Mouse (Mus musculus) stomach, postnatal 0 days (tissue): ENCODE measurements around the gene Inpp5e. TPM values are rescaled to one million over a fixed set of nuclear protein-coding genes. Genes with fewer than 3 reads are reported as not detected.

Source experiments
- ATAC-seq: fragments of 200-750 bp; cut with Nextera tagmentation; 2 replicates; pipeline ENCODE4 v1.8.0; 2017; ENCODE audit not compliant: low FRiP score, low TSS enrichment
- DNase-seq: peaks from one replicate; pipeline ENCODE4 v3.0.0-alpha.2; 2016; ENCODE audit warnings: low spot score
- H3K27ac ChIP-seq: fragments of 300-500 bp; sonication (generic); replicated peaks from 2 replicates; pipeline ENCODE4 v1.5.1; 2014; ENCODE audit warnings: mild to moderate bottlenecking, control low read depth
- H3K27me3 ChIP-seq: fragments of 300-500 bp; sonication (generic); 2 replicates; pipeline ENCODE4 v1.6.1; 2014; ENCODE audit warnings: low read length; ENCODE audit not compliant: control insufficient read depth, insufficient read depth
- H3K36me3 ChIP-seq: fragments of 300-500 bp; sonication (generic); 2 replicates; pipeline ENCODE4 v1.6.1; 2014; ENCODE audit warnings: low read length, mixed read lengths; ENCODE audit not compliant: control insufficient read depth, insufficient read depth
- H3K4me1 ChIP-seq: fragments of 300-500 bp; sonication (generic); replicated peaks from 2 replicates; pipeline ENCODE4 v1.6.1; 2014; ENCODE audit warnings: antibody characterized with exemption; ENCODE audit not compliant: control insufficient read depth, insufficient read depth
- H3K4me2 ChIP-seq: fragments of 300-500 bp; sonication (generic); replicated peaks from 2 replicates; pipeline ENCODE4 v1.6.1; 2014; ENCODE audit warnings: low read depth, mild to moderate bottlenecking, control low read depth, moderate library complexity
- H3K4me3 ChIP-seq: fragments of 300-500 bp; sonication (generic); 2 replicates; pipeline ENCODE4 v1.5.1; 2014; ENCODE audit warnings: low read depth, low read length, control low read depth
- H3K9ac ChIP-seq: fragments of 300-500 bp; sonication (generic); 2 replicates; pipeline ENCODE4 v1.6.1; 2014; ENCODE audit warnings: mild to moderate bottlenecking, low read length, control low read depth, mixed read lengths
- H3K9me3 ChIP-seq: fragments of 300-500 bp; sonication (generic); 2 replicates; pipeline ENCODE4 v1.6.1; 2016; ENCODE audit warnings: low read length; ENCODE audit not compliant: control insufficient read depth
- CTCF ChIP-seq: IDR thresholded peaks from 2 replicates; pipeline ENCODE4 v1.5.1; 2016; ENCODE audit warnings: antibody characterized with exemption, low read depth, mild to moderate bottlenecking, moderate library complexity
- EP300 ChIP-seq: optimal IDR thresholded peaks from 2 replicates; pipeline ENCODE3; 2016; ENCODE audit warnings: antibody characterized with exemption
- WGBS: fragments of 180-500 bp; shearing (Covaris S2); extraction: QIAGEN DNeasy Blood & Tissue Kit; methylation state at CpG from one replicate; pipeline ENCODE4 v1.1.7; 2014; 5-methylcytosine and 5-hydroxymethylcytosine counted together
- polyA plus RNA-seq: library from polyadenylated mRNA; unstranded; fragments of >200 nt; fragmentation: Nextera tagmentation; extraction: Ambion mirVana; gene quantifications from 2 replicates; pipeline ENCODE4 v1.2.1, GENCODE M21; 2015

The Inpp5e gene
- polyA plus RNA-seq: 6.3 and 7.7 TPM in 2 replicates

- Histone ChIP-seq H3K36me3 (peaks cover 13% of the 10 kb centered on the region), H3K4me2 (peak within 1 kb of the TSS; percentile 89)
- under 1% methylated on average over 55 of the region's 57 CpGs for WGBS
Observed at GRCm38 (mm10) chr2:26408515-26409356, at the start of gene Inpp5e. Inpp5e (minus strand) TSS chr2:26409203.

GRCm38 (mm10) chr2:26458402-26459124, 49.6 kb upstream of the Inpp5e start:
- peaks cover 26% of the 10 kb centered on the region for H3K36me3 ChIP-seq
- ATAC-seq (peak; percentile 74), DNase-seq (peak; percentile 66)
- H3K4me3 ChIP-seq: no peak overlapping the region
- no peak overlapping the region for H3K4me2 ChIP-seq
- TF ChIP-seq CTCF (no peak), EP300 (no peak)
- peak overlapping the region; percentile 83 for H3K27ac ChIP-seq
- no peaks in the 10 kb centered on the region for H3K27me3 ChIP-seq
- WGBS: 23% methylated on average over 7 of the region's 7 CpGs
- peaks cover 3% of the 10 kb centered on the region; the same call in 1 of the 2 replicates for H3K4me1 ChIP-seq
- H3K9me3 ChIP-seq: no peaks in the 10 kb centered on the region
- 0 out of 2 replicates have a peak overlapping the region, but pooled peaks have one; percentile 27 for H3K9ac ChIP-seq

More at GRCm38 (mm10) chr2:26408515-26409356, at the start of gene Inpp5e:
- peak; percentile 98 for TF ChIP-seq CTCF
- TF ChIP-seq EP300: no peak
- peak; percentile 99 for DNase-seq
- peaks cover 10% of the 10 kb centered on the region for H3K4me1 ChIP-seq
- H3K27ac ChIP-seq: peak within 1 kb of the TSS; percentile 87
- peak within 1 kb of the TSS; percentile 94 for H3K9ac ChIP-seq
- peak; percentile 96 for ATAC-seq
- H3K27me3 ChIP-seq: no peaks in the 10 kb centered on the region
- no peaks in the 10 kb centered on the region for H3K9me3 ChIP-seq
- peak within 1 kb of the TSS; percentile 86 for H3K4me3 ChIP-seq

- no peaks in the 10 kb centered on the region for H3K9me3 ChIP-seq
- DNase-seq: peak; percentile 82
Observed at GRCm38 (mm10) chr2:26449121-26450060, 40.4 kb upstream of the Inpp5e start.

GRCm38 (mm10) chr2:26447451-26447850, 38.4 kb upstream of the Inpp5e start:
- WGBS: 65% methylated on average over 1 of the region's 1 CpGs
- H3K4me2 ChIP-seq: no peak overlapping the region
- no peak overlapping the region for H3K27ac ChIP-seq
- no peaks in the 10 kb centered on the region for H3K9me3 ChIP-seq
- peaks cover 7% of the 10 kb centered on the region for H3K4me1 ChIP-seq
- ATAC-seq: no peak
- TF ChIP-seq CTCF (no peak), EP300 (no peak)
- no peak overlapping the region for H3K9ac ChIP-seq
- H3K4me3 ChIP-seq: no peak overlapping the region
- no peaks in the 10 kb centered on the region for H3K27me3 ChIP-seq
- no peaks in the 10 kb centered on the region for H3K36me3 ChIP-seq
- DNase-seq: no peak

More at GRCm38 (mm10) chr2:26449121-26450060, 40.4 kb upstream of the Inpp5e start:
- H3K36me3 ChIP-seq: no peaks in the 10 kb centered on the region
- H3K27me3 ChIP-seq: no peaks in the 10 kb centered on the region
- 19% methylated on average over 5 of the region's 5 CpGs for WGBS
- H3K4me1 ChIP-seq: peaks cover 7% of the 10 kb centered on the region
- H3K9ac ChIP-seq: no peak overlapping the region
- no peak for ATAC-seq
- H3K4me3 ChIP-seq: no peak overlapping the region
- H3K27ac ChIP-seq: no peak overlapping the region
- TF ChIP-seq CTCF (peak; percentile 93), EP300 (no peak)
- no peak overlapping the region for H3K4me2 ChIP-seq

- DNase-seq: no peak
- Histone ChIP-seq H3K9me3 (no peaks in the 10 kb centered on the region), H3K27me3 (no peaks in the 10 kb centered on the region), H3K4me1 (peaks cover 7% of the 10 kb centered on the region), H3K36me3 (no peaks in the 10 kb centered on the region), H3K9ac (peak overlapping the region; percentile 51; the same call in 1 of the 2 replicates), H3K4me3 (peak overlapping the region; percentile 54), H3K27ac (peak overlapping the region; percentile 92), H3K4me2 (peak overlapping the region; percentile 72)
- no peak for ATAC-seq
- no peak for TF ChIP-seq CTCF
- TF ChIP-seq EP300: no peak
- WGBS: 71% methylated on average over 4 of the region's 4 CpGs
Observed at GRCm38 (mm10) chr2:26446671-26447070, 37.7 kb upstream of the Inpp5e start.
